Mouse (Mus musculus): ENCODE results near the gene Pla2r1. TPM values are rescaled to one million over a fixed set of nuclear protein-coding genes. Genes with fewer than 3 reads are reported as not detected.
A peak's percentile ranks its signal among the peaks of the same experiment; 100 is the strongest.

The Pla2r1 gene
- polyA plus RNA-seq, 1 experiment from 2014 or later, result 1.1 TPM

GRCm38 (mm10) chr2:60546082-60546481 lies 7.0 kb downstream of the Pla2r1 start:
- 87% methylated on average over 4 of the region's 4 CpGs for WGBS
- H3K27ac ChIP-seq, result no peak overlapping the region
- H3K4me2 ChIP-seq (replicated peaks), result no peak overlapping the region
- no peaks in the 10 kb centered on the region for H3K9me3 ChIP-seq (ENCODE audit: control insufficient read depth, low read length)
- H3K36me3 ChIP-seq (replicated peaks; ENCODE audit: control insufficient read depth, insufficient read depth), result no peaks in the 10 kb centered on the region
- ATAC-seq (ENCODE audit: low FRiP score) (no peak), DNase-seq (ENCODE audit: low spot score) (no peak)
- H3K4me1 ChIP-seq (replicated peaks; ENCODE audit: control insufficient read depth, insufficient read depth, low read length), result no peaks in the 10 kb centered on the region
- H3K4me3 ChIP-seq (replicated peaks; ENCODE audit: low read length), result no peak overlapping the region
- H3K27me3 ChIP-seq (ENCODE audit: control insufficient read depth, insufficient read depth, low read length), result no peaks in the 10 kb centered on the region
- no peak overlapping the region for H3K9ac ChIP-seq

GRCm38 (mm10) chr2:60544006-60544405 lies 9.1 kb downstream of the Pla2r1 start:
- ATAC-seq (ENCODE audit: low FRiP score) (no peak), DNase-seq (ENCODE audit: low spot score) (no peak)
- Histone ChIP-seq H3K4me3 (replicated peaks; ENCODE audit: low read length) (no peak overlapping the region), H3K27me3 (ENCODE audit: control insufficient read depth, insufficient read depth, low read length) (no peaks in the 10 kb centered on the region), H3K9me3 (ENCODE audit: control insufficient read depth, low read length) (no peaks in the 10 kb centered on the region), H3K27ac (no peak overlapping the region), H3K4me1 (replicated peaks; ENCODE audit: control insufficient read depth, insufficient read depth, low read length) (no peaks in the 10 kb centered on the region), H3K4me2 (replicated peaks) (no peak overlapping the region), H3K9ac (no peak overlapping the region), H3K36me3 (replicated peaks; ENCODE audit: control insufficient read depth, insufficient read depth) (no peaks in the 10 kb centered on the region)
- WGBS, result 57% methylated on average over 5 of the region's 5 CpGs

DNA sequence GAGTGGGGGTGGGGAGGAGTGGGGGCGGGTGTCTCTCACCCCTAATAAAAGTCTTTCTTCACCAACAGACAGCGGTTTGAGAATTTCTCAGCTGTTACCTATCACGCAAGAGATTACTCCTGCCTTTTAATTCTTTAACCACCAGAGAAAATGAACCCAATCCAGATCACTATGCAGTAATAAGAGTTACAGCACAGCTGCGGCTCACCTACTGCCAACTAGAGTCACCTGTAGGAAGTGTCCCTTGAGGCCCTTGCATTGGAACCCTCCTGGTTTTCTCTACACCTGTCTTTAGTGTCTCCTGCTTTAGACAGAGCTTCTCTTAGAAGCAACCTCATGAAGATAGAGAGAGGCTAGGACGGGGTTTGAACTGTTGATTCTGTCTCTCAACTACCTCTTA lies 11.4 kb downstream of the Pla2r1 start:
- no peaks in the 10 kb centered on the region for H3K36me3 ChIP-seq (replicated peaks; ENCODE audit: control insufficient read depth, insufficient read depth)
- no peak for DNase-seq (ENCODE audit: low spot score)
- no peak for ATAC-seq (ENCODE audit: low FRiP score)
- 66% methylated on average over 5 of the region's 5 CpGs for WGBS
- H3K27ac ChIP-seq, result no peak overlapping the region
- 0 out of 2 replicates have a peak, but pooled peaks cover 4% of the 10 kb centered on the region for H3K4me1 ChIP-seq (replicated peaks; ENCODE audit: control insufficient read depth, insufficient read depth, low read length)
- H3K9me3 ChIP-seq (ENCODE audit: control insufficient read depth, low read length), result no peaks in the 10 kb centered on the region
- no peak overlapping the region for H3K9ac ChIP-seq
- H3K4me2 ChIP-seq (replicated peaks), result no peak overlapping the region
- no peak overlapping the region for H3K4me3 ChIP-seq (replicated peaks; ENCODE audit: low read length)
- no peaks in the 10 kb centered on the region for H3K27me3 ChIP-seq (ENCODE audit: control insufficient read depth, insufficient read depth, low read length)

- H3K4me2 ChIP-seq (replicated peaks), result no peak overlapping the region
- ATAC-seq (ENCODE audit: low FRiP score) (no peak), DNase-seq (ENCODE audit: low spot score) (no peak)
- no peaks in the 10 kb centered on the region for H3K36me3 ChIP-seq (replicated peaks; ENCODE audit: control insufficient read depth, insufficient read depth)
- 0 out of 2 replicates have a peak, but pooled peaks cover 5% of the 10 kb centered on the region for H3K4me1 ChIP-seq (replicated peaks; ENCODE audit: control insufficient read depth, insufficient read depth, low read length)
- 93% methylated on average over 8 of the region's 8 CpGs for WGBS
- H3K27me3 ChIP-seq (ENCODE audit: control insufficient read depth, insufficient read depth, low read length), result no peaks in the 10 kb centered on the region
- H3K27ac ChIP-seq, result no peak overlapping the region
- H3K9me3 ChIP-seq (ENCODE audit: control insufficient read depth, low read length), result no peaks in the 10 kb centered on the region
- H3K4me3 ChIP-seq (replicated peaks; ENCODE audit: low read length), result no peak overlapping the region
- no peak overlapping the region for H3K9ac ChIP-seq
Observed at GRCm38 (mm10) chr2:60540346-60540745, 12.8 kb downstream of the Pla2r1 start.

GRCm38 (mm10) chr2:60538710-60539109 lies 14.4 kb downstream of the Pla2r1 start:
- Histone ChIP-seq H3K4me1 (replicated peaks; ENCODE audit: control insufficient read depth, insufficient read depth, low read length) (0 out of 2 replicates have a peak, but pooled peaks cover 11% of the 10 kb centered on the region), H3K4me2 (replicated peaks) (no peak overlapping the region), H3K4me3 (replicated peaks; ENCODE audit: low read length) (no peak overlapping the region), H3K27ac (no peak overlapping the region), H3K27me3 (ENCODE audit: control insufficient read depth, insufficient read depth, low read length) (no peaks in the 10 kb centered on the region), H3K9me3 (ENCODE audit: control insufficient read depth, low read length) (no peaks in the 10 kb centered on the region), H3K9ac (no peak overlapping the region), H3K36me3 (replicated peaks; ENCODE audit: control insufficient read depth, insufficient read depth) (no peaks in the 10 kb centered on the region)
- DNase-seq (ENCODE audit: low spot score), result no peak
- WGBS, result 58% methylated on average over 5 of the region's 5 CpGs
- ATAC-seq (ENCODE audit: low FRiP score), result no peak

GRCm38 (mm10) chr2:60538274-60538673 lies 14.8 kb downstream of the Pla2r1 start:
- H3K27me3 ChIP-seq (ENCODE audit: control insufficient read depth, insufficient read depth, low read length), result no peaks in the 10 kb centered on the region
- DNase-seq (ENCODE audit: low spot score) (no peak), ATAC-seq (ENCODE audit: low FRiP score) (no peak)
- H3K9ac ChIP-seq, result no peak overlapping the region
- H3K36me3 ChIP-seq (replicated peaks; ENCODE audit: control insufficient read depth, insufficient read depth), result no peaks in the 10 kb centered on the region
- no peaks in the 10 kb centered on the region for H3K9me3 ChIP-seq (ENCODE audit: control insufficient read depth, low read length)
- no peak overlapping the region for H3K4me3 ChIP-seq (replicated peaks; ENCODE audit: low read length)
- 0 out of 2 replicates have a peak, but pooled peaks cover 11% of the 10 kb centered on the region for H3K4me1 ChIP-seq (replicated peaks; ENCODE audit: control insufficient read depth, insufficient read depth, low read length)
- no peak overlapping the region for H3K4me2 ChIP-seq (replicated peaks)
- no peak overlapping the region for H3K27ac ChIP-seq
- WGBS, result 44% methylated on average over 4 of the region's 4 CpGs

DNA sequence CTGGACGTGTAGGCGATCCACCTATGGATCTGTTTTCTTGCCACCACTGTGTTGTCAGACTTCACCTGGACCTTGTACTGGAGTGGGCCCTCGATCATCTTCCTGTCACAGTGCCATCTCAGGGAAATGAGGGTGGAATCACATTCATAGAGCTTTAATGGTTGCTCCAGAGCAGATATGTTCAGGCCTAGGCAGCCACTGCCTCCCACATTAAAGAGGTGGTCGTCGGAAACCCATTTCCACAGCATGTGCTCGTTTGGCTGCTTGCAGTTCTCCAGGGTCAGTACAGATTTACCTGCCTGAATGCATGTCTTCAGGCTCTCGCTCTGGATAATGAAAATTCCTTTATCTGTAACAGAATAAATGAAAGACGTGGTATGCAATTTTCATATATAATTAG lies 18.4 kb downstream of the Pla2r1 start:
- H3K27me3 ChIP-seq (ENCODE audit: control insufficient read depth, insufficient read depth, low read length), result no peaks in the 10 kb centered on the region
- H3K4me2 ChIP-seq (replicated peaks), result no peak overlapping the region
- H3K27ac ChIP-seq, result peak overlapping the region; percentile 49; the same call in 1 of the 2 replicates
- H3K9ac ChIP-seq, result no peak overlapping the region
- no peaks in the 10 kb centered on the region for H3K36me3 ChIP-seq (replicated peaks; ENCODE audit: control insufficient read depth, insufficient read depth)
- no peak for DNase-seq (ENCODE audit: low spot score)
- whole genome bisulfite sequencing, result 60% methylated on average over 8 of the region's 8 CpGs
- H3K9me3 ChIP-seq (ENCODE audit: control insufficient read depth, low read length), result no peaks in the 10 kb centered on the region
- H3K4me1 ChIP-seq (replicated peaks; ENCODE audit: control insufficient read depth, insufficient read depth, low read length), result 0 out of 2 replicates have a peak, but pooled peaks cover 11% of the 10 kb centered on the region
- peak; percentile 29; the same call in 1 of the 2 replicates for ATAC-seq (ENCODE audit: low FRiP score)
- no peak overlapping the region for H3K4me3 ChIP-seq (replicated peaks; ENCODE audit: low read length)

- Histone ChIP-seq H3K4me2 (replicated peaks) (no peak overlapping the region), H3K27ac (no peak overlapping the region), H3K9ac (no peak overlapping the region), H3K4me1 (replicated peaks; ENCODE audit: control insufficient read depth, insufficient read depth, low read length) (0 out of 2 replicates have a peak, but pooled peaks cover 8% of the 10 kb centered on the region), H3K4me3 (replicated peaks; ENCODE audit: low read length) (no peak overlapping the region), H3K27me3 (ENCODE audit: control insufficient read depth, insufficient read depth, low read length) (no peaks in the 10 kb centered on the region), H3K9me3 (ENCODE audit: control insufficient read depth, low read length) (no peaks in the 10 kb centered on the region), H3K36me3 (replicated peaks; ENCODE audit: control insufficient read depth, insufficient read depth) (no peaks in the 10 kb centered on the region)
- 90% methylated on average over 3 of the region's 3 CpGs for WGBS
- ATAC-seq (ENCODE audit: low FRiP score) (no peak), DNase-seq (ENCODE audit: low spot score) (no peak)
Observed at GRCm38 (mm10) chr2:60533026-60533425, 20.1 kb downstream of the Pla2r1 start.

DNA sequence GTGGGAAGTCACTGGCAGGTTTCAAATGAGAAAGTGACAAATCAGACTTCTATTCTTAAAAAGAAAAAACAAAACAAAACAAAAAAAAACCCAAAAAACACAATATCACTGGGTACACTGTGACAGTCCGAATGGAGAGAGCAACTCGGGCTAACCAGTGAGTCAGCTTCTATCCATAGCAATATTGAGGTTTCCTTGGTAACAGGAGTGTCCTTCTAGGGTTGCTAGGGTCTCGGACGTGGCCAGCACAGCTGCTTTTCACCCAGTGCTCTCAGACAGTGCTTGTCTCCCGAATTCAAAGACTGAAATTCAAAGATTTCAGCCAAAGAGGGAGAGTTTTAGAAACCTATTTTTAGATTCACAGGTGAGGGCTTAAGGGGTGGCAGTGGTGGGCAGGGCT lies 20.6 kb downstream of the Pla2r1 start:
- WGBS, result 51% methylated on average over 5 of the region's 5 CpGs
- Histone ChIP-seq H3K9me3 (ENCODE audit: control insufficient read depth, low read length) (no peaks in the 10 kb centered on the region), H3K9ac (no peak overlapping the region), H3K36me3 (replicated peaks; ENCODE audit: control insufficient read depth, insufficient read depth) (no peaks in the 10 kb centered on the region), H3K4me2 (replicated peaks) (no peak overlapping the region), H3K4me3 (replicated peaks; ENCODE audit: low read length) (no peak overlapping the region), H3K4me1 (replicated peaks; ENCODE audit: control insufficient read depth, insufficient read depth, low read length) (0 out of 2 replicates have a peak, but pooled peaks cover 7% of the 10 kb centered on the region), H3K27ac (no peak overlapping the region), H3K27me3 (ENCODE audit: control insufficient read depth, insufficient read depth, low read length) (no peaks in the 10 kb centered on the region)
- no peak for DNase-seq (ENCODE audit: low spot score)
- ATAC-seq (ENCODE audit: low FRiP score), result no peak

GRCm38 (mm10) chr2:60515817-60516216 lies 37.3 kb downstream of the Pla2r1 start:
- 52% methylated on average over 8 of the region's 8 CpGs for WGBS
- Histone ChIP-seq H3K9me3 (ENCODE audit: control insufficient read depth, low read length) (no peaks in the 10 kb centered on the region), H3K27me3 (ENCODE audit: control insufficient read depth, insufficient read depth, low read length) (no peaks in the 10 kb centered on the region)

More at GRCm38 (mm10) chr2:60515817-60516216, 37.3 kb downstream of the Pla2r1 start:
- no peak overlapping the region for H3K9ac ChIP-seq
- no peaks in the 10 kb centered on the region for H3K36me3 ChIP-seq (replicated peaks; ENCODE audit: control insufficient read depth, insufficient read depth)
- ATAC-seq (ENCODE audit: low FRiP score) (no peak), DNase-seq (ENCODE audit: low spot score) (no peak)
- H3K27ac ChIP-seq, result no peak overlapping the region
- no peak overlapping the region for H3K4me2 ChIP-seq (replicated peaks)
- H3K4me3 ChIP-seq (replicated peaks; ENCODE audit: low read length), result no peak overlapping the region
- no peaks in the 10 kb centered on the region for H3K4me1 ChIP-seq (replicated peaks; ENCODE audit: control insufficient read depth, insufficient read depth, low read length)

Measured in hindbrain, embryonic 14.5 days (tissue).